Mouse (Mus musculus) cerebellum, postnatal 10 days (tissue): ENCODE results near the gene Sp110.
"Not testable (repeated sequence)": the region's sequence is repeated elsewhere in the genome, so short reads cannot be mapped to it uniquely, and the experiment has no call there.

ENCODE experiments used
- DNase-seq, 2 experiments: peaks; one replicate each; pipeline ENCODE4 v3.0.0; 2021; ENCODE audit warnings: mixed read lengths in 2 of 2

Gene Sp110

GRCm38 (mm10) chr1:85543818-85544217, 54.8 kb downstream of the Sp110 start:
- DNase-seq, result not testable (repeated sequence)

- DNase-seq, result peak; percentile 64 to 74
These were observed 70.0 kb downstream of the Sp110 start for GRCm38 (mm10) chr1:85528451-85529110.
